Mouse (Mus musculus) testis, postnatal 14 days (tissue): ENCODE data around the gene Ston2.
"Not testable (repeated sequence)": the region's sequence is repeated elsewhere in the genome, so short reads cannot be mapped to it uniquely, and the experiment has no call there.

Experiments
- DNase-seq: peaks from one replicate; pipeline ENCODE4 v3.0.0; 2021; ENCODE audit warnings: low spot score

Gene Ston2

GRCm38 (mm10) chr12:91789801-91790200 lies 1.6 kb upstream of the Ston2 start:
- DNase-seq: peak; percentile 49

GRCm38 (mm10) chr12:91788446-91788845 lies 259 bp upstream of the Ston2 start:
- not testable (repeated sequence) for DNase-seq

GRCm38 (mm10) chr12:91786355-91786754 lies 1.8 kb downstream of the Ston2 start:
- DNase-seq: peak; percentile 54

GRCm38 (mm10) chr12:91781432-91781831 lies 6.8 kb downstream of the Ston2 start:
- no peak for DNase-seq

GRCm38 (mm10) chr12:91780531-91780930 lies 7.7 kb downstream of the Ston2 start:
- no peak for DNase-seq

- DNase-seq: peak; percentile 90
Measured at GRCm38 (mm10) chr12:91779004-91779365, 9.2 kb downstream of the Ston2 start.

- peak; percentile 46 for DNase-seq
Measured at GRCm38 (mm10) chr12:91778211-91779003, 9.8 kb downstream of the Ston2 start.

GRCm38 (mm10) chr12:91776342-91776741 lies 11.8 kb downstream of the Ston2 start:
- no peak for DNase-seq

GRCm38 (mm10) chr12:91774811-91775284 lies 13.3 kb downstream of the Ston2 start:
- no peak for DNase-seq

- DNase-seq: no peak
Measured at GRCm38 (mm10) chr12:91768871-91769270, 19.3 kb downstream of the Ston2 start.

GRCm38 (mm10) chr12:91768176-91768575 lies 20.0 kb downstream of the Ston2 start:
- DNase-seq: no peak

GRCm38 (mm10) chr12:91766338-91767107 lies 21.7 kb downstream of the Ston2 start:
- DNase-seq: no peak

GRCm38 (mm10) chr12:91765504-91765903 lies 22.7 kb downstream of the Ston2 start:
- DNase-seq: no peak

- DNase-seq: no peak
Measured at GRCm38 (mm10) chr12:91765054-91765453, 23.1 kb downstream of the Ston2 start.

- no peak for DNase-seq
Measured at GRCm38 (mm10) chr12:91764471-91764870, 23.7 kb downstream of the Ston2 start.

- no peak for DNase-seq
Measured at GRCm38 (mm10) chr12:91759836-91760235, 28.4 kb downstream of the Ston2 start.

- no peak for DNase-seq
Measured at GRCm38 (mm10) chr12:91757854-91758562, 30.2 kb downstream of the Ston2 start.

- no peak for DNase-seq
Measured at GRCm38 (mm10) chr12:91756562-91757166, 31.5 kb downstream of the Ston2 start.

GRCm38 (mm10) chr12:91754606-91755005 lies 33.6 kb downstream of the Ston2 start:
- no peak for DNase-seq

GRCm38 (mm10) chr12:91752711-91753110 lies 35.5 kb downstream of the Ston2 start:
- DNase-seq: no peak

- DNase-seq: no peak
Measured at GRCm38 (mm10) chr12:91751893-91752597, 36.1 kb downstream of the Ston2 start.
